Mouse (Mus musculus) mouse embryonic stem cell (cell line): ENCODE measurements around the gene Vps45.

Experiments
- in situ Hi-C, 2 experiments: fragments of 300-500 bp; cut with MboI; formaldehyde crosslinking; loops; 1 replicate in 1 of 2; 3 replicates in 1 of 2; pipeline ENCODE4 v1.14.3; 2019 to 2020; ENCODE audit warnings: low sequenced_read_pairs in 2 of 2, low pct_unique_long_range_greater_than_20kb in 1 of 2, mixed read lengths in 1 of 2; ENCODE audit not compliant: unreplicated experiment in 1 of 2

Gene Vps45

DNA sequence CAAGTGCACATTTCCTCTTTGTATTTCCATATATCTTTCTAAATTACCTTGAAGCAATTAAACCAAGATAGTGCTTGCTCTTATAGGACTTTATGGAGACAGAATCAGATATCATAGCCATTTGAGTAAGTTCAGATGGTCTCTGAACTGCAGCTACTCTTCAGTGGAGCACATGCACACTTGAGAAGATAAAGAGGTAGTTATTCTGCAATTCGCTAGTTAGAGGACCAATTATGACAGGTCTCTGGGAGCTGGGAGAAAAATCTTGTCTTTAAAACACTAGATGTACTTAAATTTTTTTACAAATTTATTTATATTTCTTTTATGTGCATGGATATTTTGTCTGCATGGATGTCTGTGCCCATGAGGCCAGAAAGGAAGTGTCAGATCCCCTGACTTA, 37.5 kb downstream of the Vps45 start:
- in situ Hi-C loops = no loop called here

DNA sequence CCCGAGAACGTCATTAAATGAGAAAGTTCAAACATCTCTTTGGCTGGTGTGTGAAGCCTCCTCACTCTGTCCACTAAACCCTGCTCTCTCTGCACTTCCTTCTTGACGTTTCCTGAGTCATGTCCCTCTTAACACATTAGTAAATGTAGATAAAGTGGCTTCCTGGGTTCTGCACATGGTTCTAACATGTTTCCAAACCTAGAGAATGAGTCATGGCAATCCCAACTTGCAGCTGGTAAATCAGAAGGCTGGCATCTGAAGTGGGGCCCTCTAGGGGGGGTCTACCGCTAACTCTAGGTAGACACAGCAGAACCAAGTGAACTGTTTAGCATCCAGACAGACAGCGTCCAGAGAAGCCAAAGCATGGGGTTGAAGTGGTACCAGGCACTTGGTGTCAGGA, 40.8 kb downstream of the Vps45 start:
- in situ Hi-C loops = no loop called here

DNA sequence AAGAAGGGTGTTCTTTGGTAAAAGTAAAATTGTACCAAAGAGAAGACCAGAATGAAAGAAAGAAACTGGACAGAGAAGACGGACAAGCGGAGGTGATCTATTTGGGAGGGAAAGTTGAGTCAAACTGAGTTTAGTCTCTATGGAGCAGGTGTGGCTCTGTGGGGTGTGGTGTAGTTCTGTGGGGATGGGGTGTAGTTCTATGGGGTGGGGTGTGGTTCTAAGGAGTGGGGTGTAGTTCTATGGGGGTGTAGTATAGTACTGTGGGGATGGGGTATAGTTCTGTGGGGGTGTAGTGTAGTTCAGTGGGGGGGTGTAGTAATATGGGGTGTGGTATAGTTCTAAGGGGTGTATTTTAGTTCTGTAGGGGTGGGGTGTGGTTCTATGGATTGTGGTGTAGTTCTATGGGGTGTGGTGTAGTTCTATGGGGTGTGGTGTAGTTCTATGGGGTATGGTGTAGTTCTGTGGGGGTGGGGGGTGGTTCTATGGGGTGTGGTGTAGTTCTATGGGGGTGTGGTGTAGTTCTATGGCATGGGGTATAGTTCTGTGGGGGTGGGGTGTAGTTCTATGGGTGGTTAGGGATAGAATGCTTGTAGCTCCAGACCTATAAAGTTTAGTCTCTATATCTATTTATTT, 41.9 kb downstream of the Vps45 start:
- in situ Hi-C loops = no loop called here

DNA sequence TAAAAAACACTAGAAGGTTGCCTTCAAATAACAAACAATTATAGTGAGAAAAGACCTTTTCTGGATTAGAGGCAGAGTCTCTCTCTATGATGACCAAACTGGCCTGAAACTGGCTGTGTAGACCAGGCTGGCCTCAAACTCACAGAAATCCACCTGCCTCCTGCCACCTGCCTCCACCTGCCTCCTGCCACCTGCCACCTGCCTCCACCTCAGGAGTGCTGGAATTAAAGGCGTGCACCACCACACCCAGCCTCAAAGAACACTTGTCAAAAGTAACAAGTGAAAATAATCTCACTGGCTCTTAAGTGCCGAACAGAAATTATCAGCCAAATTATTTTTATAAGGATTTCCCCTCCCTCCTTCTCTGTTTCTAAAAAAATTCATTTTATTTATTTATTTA, 42.6 kb downstream of the Vps45 start:
- in situ Hi-C loops = no loop called here

DNA sequence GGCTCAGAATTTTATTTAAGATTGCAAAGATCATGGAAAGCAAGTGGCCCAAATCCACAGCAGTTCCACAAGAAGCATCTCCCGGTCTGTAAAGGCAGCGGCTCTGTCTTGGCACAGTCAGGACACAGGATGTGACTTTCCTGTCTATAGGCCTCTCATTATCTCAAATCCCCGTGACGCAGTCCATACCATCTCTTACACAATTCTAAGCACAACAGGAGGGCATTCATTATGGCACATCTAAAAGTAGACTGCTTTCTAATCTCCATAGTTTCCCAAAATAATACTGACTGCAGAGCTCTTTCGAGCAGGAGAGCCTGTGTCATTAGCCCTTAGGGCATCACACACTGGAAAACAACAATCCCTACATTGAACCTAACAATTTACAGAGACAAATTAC, 45.5 kb downstream of the Vps45 start:
- in situ Hi-C loops = no loop called here

DNA sequence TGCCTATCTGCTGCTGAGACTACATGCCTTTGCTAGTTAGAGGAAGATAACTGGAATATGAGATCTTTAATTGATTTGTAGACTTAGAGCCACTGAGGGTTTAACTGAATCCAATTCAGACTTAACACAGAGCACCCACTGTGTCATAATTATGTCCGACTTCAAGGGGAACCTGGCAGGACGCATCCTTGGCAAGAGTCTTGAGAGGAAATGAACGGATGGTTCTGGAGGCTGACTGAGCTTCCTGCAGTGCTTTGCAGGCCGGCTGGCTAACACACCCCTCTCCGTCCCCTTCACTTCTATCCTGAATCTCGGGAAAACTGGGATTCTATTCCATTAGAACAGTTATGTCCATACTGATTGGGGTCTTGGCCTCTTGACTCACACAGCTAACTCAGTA, 49.8 kb downstream of the Vps45 start:
- in situ Hi-C loops = no loop called here

DNA sequence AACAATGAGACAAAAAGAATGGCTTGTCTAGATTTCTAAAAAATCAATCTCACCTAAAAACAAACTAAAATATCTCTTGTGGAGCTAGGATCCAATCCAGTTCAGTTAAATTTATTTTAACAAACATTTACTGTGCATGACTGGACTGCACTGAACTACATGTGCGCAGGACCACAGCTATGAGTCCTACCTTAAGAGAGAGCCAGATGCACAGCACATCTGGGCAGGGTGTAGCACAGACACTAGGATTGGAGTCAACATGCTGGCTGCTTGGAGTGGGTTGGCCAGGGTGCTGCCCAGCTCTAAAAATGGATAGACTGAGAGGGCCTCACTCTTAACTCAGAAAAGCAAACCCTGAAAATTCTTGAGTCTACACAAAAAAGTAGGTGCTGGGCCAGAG, 56.7 kb downstream of the Vps45 start:
- in situ Hi-C loops = no loop called here

DNA sequence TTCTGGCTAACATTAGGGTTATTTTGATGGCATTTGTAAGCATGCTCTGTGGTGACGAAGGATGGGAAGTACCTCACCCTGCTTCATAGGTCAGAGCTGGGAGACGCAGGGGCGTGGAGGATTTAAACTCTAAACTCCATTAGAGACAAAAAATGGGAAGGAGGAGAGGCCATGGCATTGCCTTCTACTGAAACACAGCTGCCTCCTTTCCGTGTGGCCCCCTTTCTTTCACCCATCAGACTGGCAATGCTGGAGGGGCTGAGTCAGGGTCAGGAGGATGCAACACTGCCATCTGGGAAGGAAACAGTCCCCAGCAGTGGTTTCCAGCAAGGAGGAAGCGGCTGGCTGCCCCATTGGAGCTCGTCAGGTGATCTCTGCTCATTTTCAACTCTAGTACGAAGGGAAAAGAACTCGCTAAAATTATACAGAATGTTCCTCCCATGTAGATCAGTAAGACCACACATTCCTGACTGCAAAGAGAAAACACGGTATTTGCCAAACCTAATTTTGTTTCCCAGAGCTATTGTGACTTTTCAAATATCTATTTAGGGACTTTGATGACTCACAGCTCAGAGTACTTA, 57.3 kb downstream of the Vps45 start:
- in situ Hi-C loops = no loop called here

DNA sequence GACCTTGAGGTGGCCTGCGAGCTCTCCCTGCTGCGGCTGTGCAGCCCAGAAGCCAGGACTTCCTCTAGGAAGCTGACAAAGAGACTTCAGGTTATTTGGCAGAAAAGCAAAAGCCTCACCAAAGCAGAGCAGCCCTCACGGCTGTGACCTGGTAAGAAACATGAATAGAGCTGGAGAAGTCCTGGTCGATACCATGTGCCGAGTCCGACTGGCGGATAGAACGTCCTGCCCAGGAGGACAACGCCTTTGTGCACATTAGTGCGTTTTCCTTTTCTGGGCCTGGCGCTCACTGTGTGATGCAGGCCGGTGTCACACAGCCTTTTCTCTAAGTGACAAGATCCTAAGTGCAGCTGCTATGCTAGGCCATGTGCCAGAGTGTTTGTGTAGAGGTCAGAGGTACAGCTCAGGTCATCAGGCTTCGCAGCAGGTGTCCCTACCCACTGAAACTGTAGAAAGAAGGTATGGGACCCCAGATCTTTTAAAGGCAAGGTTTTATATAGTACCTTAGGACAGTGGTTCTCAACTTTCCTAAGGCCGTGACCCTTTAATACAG, 58.1 kb downstream of the Vps45 start:
- in situ Hi-C loops = no loop called here

DNA sequence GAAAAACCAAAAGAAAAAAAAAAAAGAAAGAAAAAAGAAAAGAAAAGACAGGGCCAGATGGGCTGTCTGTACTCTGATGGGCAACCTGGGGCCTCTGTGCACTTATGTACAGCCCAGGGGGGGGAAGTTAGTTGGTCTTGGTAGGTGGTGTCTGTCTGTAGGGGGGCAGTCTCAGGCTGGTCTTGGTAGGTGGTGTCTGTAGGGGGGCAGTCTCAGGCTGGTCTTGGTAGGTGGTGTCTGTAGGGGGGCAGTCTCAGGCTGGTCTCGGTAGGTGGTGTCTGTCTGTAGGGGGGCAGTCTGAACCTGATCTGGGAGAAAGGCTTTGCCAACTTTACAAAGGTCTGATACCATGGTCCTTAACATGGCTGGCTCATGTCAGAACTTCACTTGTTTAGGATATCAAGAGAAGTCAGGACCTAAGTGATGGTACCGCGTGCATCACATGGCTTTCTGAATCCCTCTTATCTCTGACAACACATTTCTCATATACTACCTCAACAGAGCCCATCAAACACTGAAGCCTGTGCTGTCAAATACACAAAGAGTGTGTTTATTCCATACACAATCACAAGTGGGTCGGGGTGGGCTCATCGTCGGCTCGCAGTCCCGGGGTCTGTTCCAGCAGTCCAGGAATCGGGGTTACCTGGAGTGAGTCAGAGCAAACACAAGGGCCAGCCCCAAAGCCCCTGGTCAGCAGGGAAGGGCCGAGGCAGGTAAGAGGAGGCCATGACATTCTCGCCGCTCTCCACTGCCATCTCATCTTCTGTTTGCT, 58.8 kb downstream of the Vps45 start:
- in situ Hi-C loops = no loop called here

DNA sequence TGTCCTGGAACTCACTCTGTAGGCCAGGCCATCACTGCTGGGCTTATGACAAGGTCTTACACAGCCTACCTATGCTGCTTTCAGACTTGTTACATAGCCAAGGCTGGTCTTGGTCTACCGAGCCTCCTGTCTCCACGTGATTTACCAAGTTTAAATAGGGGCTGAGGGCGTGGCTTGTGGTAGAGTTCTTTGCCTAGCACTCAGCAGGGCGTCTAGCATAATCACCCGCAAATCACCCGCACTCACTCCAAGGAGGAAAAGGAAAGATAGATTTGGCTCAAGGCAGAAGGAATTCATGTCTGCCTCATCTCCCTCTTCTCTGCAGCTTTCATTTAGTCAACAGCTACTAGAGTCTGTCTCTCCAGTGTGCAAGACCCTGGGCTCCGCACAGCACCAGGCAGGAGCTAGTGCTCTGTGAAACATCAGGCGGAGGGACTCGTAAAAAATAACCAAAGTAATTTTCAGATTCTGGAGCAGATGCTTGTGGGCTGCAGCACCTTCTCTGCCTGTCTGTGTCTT, 61.0 kb downstream of the Vps45 start:
- in situ Hi-C loops = no loop called here

DNA sequence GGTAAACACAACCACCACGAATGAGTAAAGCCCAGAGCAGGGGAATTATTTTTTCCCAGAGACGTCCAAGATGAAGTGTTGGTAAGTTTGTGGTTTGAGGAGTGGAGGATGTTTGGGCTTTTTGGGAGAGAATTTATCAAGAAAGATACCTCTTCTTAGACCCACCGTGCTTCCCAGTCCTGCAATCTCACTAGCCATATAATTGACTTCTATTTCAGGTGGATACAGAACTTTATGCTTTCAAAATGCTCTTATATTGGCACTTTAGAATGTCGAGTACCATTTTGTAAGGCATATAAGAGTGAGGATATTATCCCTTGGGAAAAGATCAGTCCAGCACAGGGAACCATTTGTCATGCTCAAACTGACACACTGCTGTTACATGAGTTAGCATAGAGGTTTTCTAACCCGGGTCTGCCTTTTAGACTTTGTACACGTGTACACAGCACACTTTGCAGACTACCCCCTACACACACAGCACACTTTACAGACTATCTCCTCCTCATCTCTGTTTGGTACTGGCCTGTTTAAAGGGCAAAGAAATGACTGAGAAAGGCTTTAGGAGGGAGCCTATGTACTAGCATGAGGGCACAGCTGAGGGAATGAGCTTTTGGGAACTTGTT, 61.7 kb downstream of the Vps45 start:
- in situ Hi-C loops = no loop called here

DNA sequence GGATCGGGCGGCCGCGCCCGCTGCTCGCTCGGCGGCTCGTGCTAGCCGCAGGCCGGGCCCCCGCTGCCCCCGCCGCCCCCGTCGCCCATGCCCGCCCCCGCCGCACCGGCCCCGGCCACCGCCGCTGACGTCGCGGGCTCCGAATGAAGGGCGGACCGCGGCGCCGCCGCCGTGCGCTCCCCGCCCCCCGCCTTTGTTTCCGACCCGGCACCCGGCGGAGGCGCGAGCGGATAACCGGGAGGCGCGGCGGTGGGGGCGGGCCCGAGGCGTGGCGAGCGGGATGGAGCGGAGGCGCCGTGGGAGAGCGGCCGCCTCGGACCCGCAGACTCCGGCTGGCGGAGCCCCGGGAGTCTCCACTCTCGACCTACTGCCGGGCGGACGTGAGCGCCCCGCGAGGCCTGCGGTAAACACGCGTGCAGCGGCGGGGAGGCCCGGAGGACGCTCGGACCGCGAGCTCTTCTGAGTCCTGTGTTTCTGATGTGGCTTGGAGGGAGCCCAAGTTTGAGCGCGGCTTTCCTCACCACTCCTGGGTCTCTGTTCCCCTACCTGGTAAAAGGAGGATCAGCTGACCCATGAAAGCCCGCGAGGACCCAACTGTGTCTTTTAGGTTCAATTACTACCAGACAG, 62.4 kb downstream of the Vps45 start, which contains the start of gene Plekho1:
Gene Plekho1, minus strand, starts transcription at position 200 of the 627 bp plus-strand sequence.
- in situ Hi-C loops = no loop called here

DNA sequence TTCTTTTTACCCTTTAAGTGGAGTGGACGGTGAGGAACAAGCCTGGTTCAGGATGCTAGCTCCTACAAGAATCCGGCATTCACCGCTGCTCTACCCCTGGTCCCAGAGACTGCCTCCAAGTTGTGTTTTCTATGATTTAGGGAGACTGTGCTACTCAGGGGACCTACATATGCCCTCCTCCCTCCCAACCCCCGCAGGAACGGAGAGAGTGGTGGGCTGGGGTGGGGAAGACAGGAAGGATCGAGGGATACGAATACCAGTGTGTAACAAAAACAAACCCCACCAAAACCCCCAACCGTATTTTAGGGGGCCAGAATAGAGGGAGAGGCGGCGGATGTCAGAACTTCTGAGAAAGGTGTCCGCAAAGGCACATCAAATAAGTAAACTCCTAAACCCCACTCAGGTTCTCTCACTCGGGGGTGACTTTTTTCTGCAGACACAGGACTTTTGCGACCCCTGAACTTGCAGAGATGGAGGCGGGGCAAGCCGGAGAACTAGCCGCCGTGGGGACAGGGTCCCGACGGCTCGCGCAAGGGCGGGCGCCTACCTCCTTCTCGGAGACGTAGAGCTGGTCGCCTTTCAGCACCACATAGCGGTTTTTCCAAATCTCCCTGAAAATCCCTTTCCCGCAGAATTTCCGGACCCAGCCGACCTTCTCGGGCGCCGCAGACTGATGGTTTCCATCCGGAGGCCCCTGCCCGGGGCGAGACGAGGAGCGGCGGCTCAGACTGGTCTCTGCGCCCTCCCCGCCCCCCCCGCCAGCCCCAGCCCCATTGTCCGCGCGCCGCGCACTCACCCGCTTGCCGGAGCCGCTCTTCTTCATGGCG, 63.1 kb downstream of the Vps45 start:
- in situ Hi-C loops = no loop called here

DNA sequence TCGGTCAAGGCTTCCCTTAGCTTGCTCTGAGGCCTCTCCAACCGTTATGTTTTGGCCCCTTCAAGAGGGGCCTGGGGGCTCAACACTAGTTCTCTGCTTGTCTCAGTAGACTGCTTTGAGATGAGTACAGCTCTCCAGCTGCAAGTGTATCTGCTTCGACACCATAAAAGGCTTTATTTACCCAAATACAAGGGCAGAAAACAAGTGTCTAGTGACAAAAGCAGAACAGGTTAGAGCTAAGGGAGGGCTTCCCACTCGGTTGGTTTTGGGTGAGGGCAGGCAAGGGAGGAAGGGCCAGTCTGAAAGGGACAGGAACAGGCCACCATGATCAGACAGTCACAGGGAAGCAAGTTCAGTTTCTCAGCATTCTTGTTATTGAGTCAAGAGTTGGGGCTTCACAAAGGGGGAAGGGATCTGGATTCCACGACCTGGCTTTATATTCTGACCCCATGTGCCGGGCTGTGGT, 63.9 kb downstream of the Vps45 start:
- in situ Hi-C loops = no loop called here

DNA sequence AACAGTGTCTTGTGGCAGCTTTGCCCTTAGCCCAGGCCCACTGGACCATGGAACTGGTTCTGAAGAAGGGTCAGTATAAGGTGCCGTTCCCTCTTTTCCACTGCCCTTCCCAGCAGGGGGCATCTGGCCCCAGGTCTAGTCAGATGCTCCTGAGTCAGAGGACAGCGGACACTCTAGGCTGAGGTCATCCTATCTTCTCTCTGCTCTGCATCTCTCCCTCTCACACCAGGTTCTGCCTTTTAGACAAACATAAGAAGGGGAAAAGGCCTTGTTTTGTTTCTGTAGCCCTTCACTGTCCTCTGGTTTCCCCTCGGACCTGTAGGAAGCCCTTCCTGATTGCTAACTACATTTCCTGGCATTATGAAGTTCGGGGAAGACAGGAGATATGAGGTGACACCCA, 64.4 kb downstream of the Vps45 start:
- in situ Hi-C loops = no loop called here

DNA sequence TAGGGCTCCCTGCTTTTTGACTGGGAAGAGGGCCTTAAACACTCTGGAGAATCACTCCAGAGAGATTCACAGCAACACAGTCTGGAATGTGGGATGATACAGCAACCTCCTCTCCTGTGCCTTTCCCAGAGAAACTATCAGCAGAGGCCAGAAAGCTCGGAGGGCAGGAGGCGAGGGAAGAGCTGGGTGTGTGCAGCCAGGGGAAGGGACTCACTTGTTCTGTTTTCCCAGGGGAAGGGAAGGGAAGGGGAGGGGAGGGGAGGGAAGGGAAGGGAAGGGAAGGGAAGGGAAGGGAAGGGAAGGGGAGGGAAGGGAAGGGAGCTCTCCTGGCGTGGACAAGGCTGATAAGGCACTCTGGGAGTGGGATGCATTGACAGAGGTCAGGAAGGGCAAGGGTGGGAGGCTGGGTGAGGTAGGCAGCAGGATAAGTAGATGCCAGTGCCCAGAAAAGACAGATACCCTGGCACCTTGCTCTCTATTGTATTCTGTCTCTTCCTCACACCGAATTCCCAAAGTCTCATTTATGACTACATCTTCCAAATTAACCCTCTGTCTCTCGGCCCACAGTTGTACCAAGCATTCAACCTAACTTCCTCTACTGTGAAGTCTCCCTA, 65.2 kb downstream of the Vps45 start:
- in situ Hi-C loops = no loop called here
